Mouse (Mus musculus) spleen, adult 12 weeks (tissue): Measurements from ENCODE around the gene Rasgrf1.

Source experiments
- DNase-seq: peaks from one replicate; pipeline ENCODE4 v3.0.0; 2022; ENCODE audit warnings: low spot score

Gene Rasgrf1

GRCm38 (mm10) chr9:89970271-89970670 is 60.6 kb downstream of the Rasgrf1 start:
- no peak for DNase-seq

- no peak for DNase-seq
Observed at GRCm38 (mm10) chr9:89970886-89971486, 61.3 kb downstream of the Rasgrf1 start.

- DNase-seq, result no peak
Observed at GRCm38 (mm10) chr9:89972321-89972720, 62.6 kb downstream of the Rasgrf1 start.

- no peak for DNase-seq
Observed at GRCm38 (mm10) chr9:89973856-89974255, 64.1 kb downstream of the Rasgrf1 start.

GRCm38 (mm10) chr9:89974463-89974931 is 64.8 kb downstream of the Rasgrf1 start:
- no peak for DNase-seq

- no peak for DNase-seq
Observed at GRCm38 (mm10) chr9:89976366-89976940, 66.7 kb downstream of the Rasgrf1 start.

- no peak for DNase-seq
Observed at GRCm38 (mm10) chr9:89979248-89979647, 69.5 kb downstream of the Rasgrf1 start.

- no peak for DNase-seq
Observed at GRCm38 (mm10) chr9:89982256-89982655, 72.5 kb downstream of the Rasgrf1 start.

GRCm38 (mm10) chr9:89988053-89988452 is 78.3 kb downstream of the Rasgrf1 start:
- no peak for DNase-seq

GRCm38 (mm10) chr9:89988811-89989528 is 79.3 kb downstream of the Rasgrf1 start:
- no peak for DNase-seq

- no peak for DNase-seq
Observed at GRCm38 (mm10) chr9:90006432-90006831, 96.7 kb downstream of the Rasgrf1 start.

- no peak for DNase-seq
Observed at GRCm38 (mm10) chr9:90007094-90007493, 97.4 kb downstream of the Rasgrf1 start.

GRCm38 (mm10) chr9:90008138-90008537 is 98.4 kb downstream of the Rasgrf1 start:
- DNase-seq, result no peak

GRCm38 (mm10) chr9:90011849-90012248 is 102.1 kb downstream of the Rasgrf1 start:
- DNase-seq, result no peak

GRCm38 (mm10) chr9:90014649-90015048 is 104.9 kb downstream of the Rasgrf1 start:
- no peak for DNase-seq

GRCm38 (mm10) chr9:90016204-90016603 is 106.5 kb downstream of the Rasgrf1 start:
- DNase-seq, result no peak

- no peak for DNase-seq
Observed at GRCm38 (mm10) chr9:90020866-90021265, 111.2 kb downstream of the Rasgrf1 start.

- DNase-seq, result no peak
Observed at GRCm38 (mm10) chr9:90021442-90021841, 111.7 kb downstream of the Rasgrf1 start.

GRCm38 (mm10) chr9:90027709-90028108 is 118.0 kb downstream of the Rasgrf1 start:
- no peak for DNase-seq

- DNase-seq, result no peak
Observed at GRCm38 (mm10) chr9:90033922-90034321, 124.2 kb downstream of the Rasgrf1 start.

- no peak for DNase-seq
Observed at GRCm38 (mm10) chr9:90035168-90035567, 125.5 kb downstream of the Rasgrf1 start.

GRCm38 (mm10) chr9:90035794-90036193 is 126.1 kb downstream of the Rasgrf1 start:
- DNase-seq, result no peak

GRCm38 (mm10) chr9:90036313-90036712 is 126.6 kb downstream of the Rasgrf1 start:
- DNase-seq, result no peak
